Mouse (Mus musculus): Measurements from ENCODE around the gene Ache. TPM values are rescaled to one million over a fixed set of nuclear protein-coding genes. Genes with fewer than 3 reads are reported as not detected.

The Ache gene
- total and polyA plus RNA-seq, 3 experiments = 7.0 to 16.8 TPM; not detected in 1

- H3K9me3 ChIP-seq (replicated peaks; ENCODE audit: insufficient read depth, low read length) = no peaks in the 10 kb centered on the region
- H3K4me1 ChIP-seq (ENCODE audit: control insufficient read depth in 1 of 2, insufficient read depth in 2 of 2, low read length in 2 of 2) = peaks cover 16 to 17% of the 10 kb centered on the region in 2 experiments
- H3K27ac ChIP-seq (ENCODE audit: control insufficient read depth, low read depth, low read length) = no peak overlapping the region
- no peaks in the 10 kb centered on the region for H3K27me3 ChIP-seq (ENCODE audit: control insufficient read depth in 1 of 2, insufficient read depth in 2 of 2, low read length in 2 of 2)
- no peak overlapping the region for H3K4me3 ChIP-seq (ENCODE audit: control insufficient read depth in 1 of 2, insufficient read depth in 1 of 2, low read depth in 2 of 2, low read length in 2 of 2)
- peaks cover 0 to 13% of the 10 kb centered on the region in 2 experiments; a peak in 3 of 4 replicates for H3K36me3 ChIP-seq (ENCODE audit: control insufficient read depth in 1 of 2, insufficient read depth in 2 of 2, low read length in 2 of 2)
- H3K9ac ChIP-seq (ENCODE audit: control insufficient read depth, low read depth, low read length, poor library complexity, severe bottlenecking) = no peak overlapping the region
- no peak for DNase-seq (ENCODE audit: low read depth, low spot score)
- TF ChIP-seq BHLHE40 (IDR thresholded peaks at IDR 0.05; ENCODE audit: borderline replicate concordance, low read depth, low read length) = no peak
- peak in 2 of 3 experiments; percentile 36 to 43; a peak in 5 of 6 replicates for TF ChIP-seq CTCF (IDR thresholded peaks at IDR 0.05 in 2 of 3, conservative IDR thresholded peaks at IDR 0.05 in 1 of 3; ENCODE audit: control insufficient read depth in 1 of 3, insufficient read depth in 1 of 3, low read depth in 2 of 3, low read length in 3 of 3, poor library complexity in 1 of 3, severe bottlenecking in 1 of 3)
- 0 out of 2 replicates have a peak, but pooled peaks have one; percentile 10 for TF ChIP-seq SMC3 (IDR thresholded peaks at IDR 0.05; ENCODE audit: low read depth, low read length)
- no peaks in the 10 kb centered on the region for H3K79me2 ChIP-seq (ENCODE audit: control insufficient read depth, insufficient read depth, low read length, poor library complexity)
Measured at GRCm38 (mm10) chr5:137315084-137315903, 28.0 kb downstream of the Ache start.

DNA sequence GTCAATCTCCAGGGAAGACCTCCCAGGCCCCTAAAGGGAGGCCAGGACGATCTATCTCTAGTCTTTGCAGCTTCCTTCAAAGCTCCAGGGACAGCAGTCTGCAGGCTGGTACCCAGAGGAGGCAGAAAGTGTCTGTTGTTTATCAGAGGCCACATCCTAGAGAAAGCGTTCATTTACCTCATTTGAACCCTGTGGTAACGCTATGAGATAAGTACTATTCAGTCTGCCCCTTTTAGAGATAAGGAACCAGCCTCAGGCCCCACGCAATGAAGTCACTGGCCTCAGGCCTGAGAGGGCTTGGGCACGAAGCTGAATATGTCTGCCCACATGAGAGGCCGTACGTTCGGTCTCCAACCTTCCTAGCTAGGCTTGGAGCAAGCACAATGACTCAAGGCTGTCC, 30.0 kb downstream of the Ache start:
- Histone ChIP-seq H3K36me3 (ENCODE audit: control insufficient read depth in 1 of 2, insufficient read depth in 2 of 2, low read length in 2 of 2) (peaks cover 0 to 13% of the 10 kb centered on the region in 2 experiments; a peak in 3 of 4 replicates), H3K27ac (ENCODE audit: control insufficient read depth, low read depth, low read length) (peak overlapping the region; percentile 52), H3K4me3 (ENCODE audit: control insufficient read depth in 1 of 2, insufficient read depth in 1 of 2, low read depth in 2 of 2, low read length in 2 of 2) (no peak overlapping the region), H3K9ac (ENCODE audit: control insufficient read depth, low read depth, low read length, poor library complexity, severe bottlenecking) (peak overlapping the region; percentile 20; the same call in 1 of the 2 replicates), H3K4me1 (ENCODE audit: control insufficient read depth in 1 of 2, insufficient read depth in 2 of 2, low read length in 2 of 2) (peaks cover 16 to 17% of the 10 kb centered on the region in 2 experiments), H3K27me3 (ENCODE audit: control insufficient read depth in 1 of 2, insufficient read depth in 2 of 2, low read length in 2 of 2) (no peaks in the 10 kb centered on the region), H3K9me3 (replicated peaks; ENCODE audit: insufficient read depth, low read length) (no peaks in the 10 kb centered on the region), H3K79me2 (ENCODE audit: control insufficient read depth, insufficient read depth, low read length, poor library complexity) (no peaks in the 10 kb centered on the region)
- peak; percentile 64 for DNase-seq (ENCODE audit: low read depth, low spot score)
- TF ChIP-seq SIN3A (IDR thresholded peaks at IDR 0.05; ENCODE audit: low read length) (peak; percentile 83), RCOR1 (IDR thresholded peaks at IDR 0.05; ENCODE audit: low read depth, low read length) (peak; percentile 57; the same call in 1 of the 2 replicates), USF2 (IDR thresholded peaks at IDR 0.05; ENCODE audit: borderline replicate concordance in 1 of 2, insufficient read depth in 1 of 2, low read depth in 1 of 2, low read length in 2 of 2) (no peak), TAL1 (IDR thresholded peaks at IDR 0.05; ENCODE audit: low read length) (no peak), EP300 (IDR thresholded peaks at IDR 0.05; ENCODE audit: low read depth in 1 of 2, low read length in 2 of 2) (peak; percentile 88 to 93), NELFE (IDR thresholded peaks at IDR 0.05; ENCODE audit: low read depth, low read length) (0 out of 2 replicates have a peak, but pooled peaks have one; percentile 33), POLR2AphosphoS2 (IDR thresholded peaks at IDR 0.05; ENCODE audit: low read length) (peak; percentile 42; the same call in 1 of the 2 replicates), POLR2AphosphoS5 (IDR thresholded peaks at IDR 0.05; ENCODE audit: borderline replicate concordance, low read depth, low read length) (no peak), HCFC1 (IDR thresholded peaks at IDR 0.05; ENCODE audit: low read depth, low read length) (0 out of 2 replicates have a peak, but pooled peaks have one; percentile 35), TBP (IDR thresholded peaks at IDR 0.05; ENCODE audit: low read depth, low read length) (peak; percentile 82; the same call in 1 of the 2 replicates), MAZ (IDR thresholded peaks at IDR 0.05; ENCODE audit: low read depth, low read length) (no peak; the same call in none of the 2 replicates), MAX (IDR thresholded peaks at IDR 0.05; ENCODE audit: low read length) (no peak; the same call in 1 of the 2 replicates), BHLHE40 (IDR thresholded peaks at IDR 0.05; ENCODE audit: borderline replicate concordance, low read depth, low read length) (peak; percentile 44; the same call in 1 of the 2 replicates), MXI1 (IDR thresholded peaks at IDR 0.05; ENCODE audit: low read depth, low read length) (0 out of 2 replicates have a peak, but pooled peaks have one; percentile 44), MEF2A (IDR thresholded peaks at IDR 0.05; ENCODE audit: extremely low read depth, insufficient replicate concordance, low read depth, low read length, poor library complexity, severe bottlenecking) (0 out of 2 replicates have a peak, but pooled peaks have one; percentile 36), TCF12 (IDR thresholded peaks at IDR 0.05; ENCODE audit: low read depth, low read length) (peak; percentile 85), RAD21 (IDR thresholded peaks at IDR 0.05; ENCODE audit: low read depth, low read length) (no peak), GATA1 (IDR thresholded peaks at IDR 0.05; ENCODE audit: low read depth, low read length) (peak; percentile 93), ETS1 (IDR thresholded peaks at IDR 0.05; ENCODE audit: low read depth, low read length) (peak; percentile 90), CHD1 (IDR thresholded peaks at IDR 0.05; ENCODE audit: low read depth, low read length) (no peak), ZNF384 (IDR thresholded peaks at IDR 0.05; ENCODE audit: low read depth, low read length) (peak; percentile 38; the same call in 1 of the 2 replicates), ELF1 (IDR thresholded peaks at IDR 0.05; ENCODE audit: low read depth, low read length) (0 out of 2 replicates have a peak, but pooled peaks have one; percentile 46), ZKSCAN1 (IDR thresholded peaks at IDR 0.05; ENCODE audit: low read depth, low read length) (no peak), NRF1 (IDR thresholded peaks at IDR 0.05; ENCODE audit: insufficient read depth, low read depth, low read length, poor library complexity, severe bottlenecking) (no peak), UBTF (IDR thresholded peaks at IDR 0.05; ENCODE audit: borderline replicate concordance, insufficient read depth, low read depth, low read length) (no peak)

Data from MEL (cell line).